34 mouse cellular contexts compared by ENCODE assay signal in genomic region chr12:116307870-116308269, GRCm38 (mm10). TPM values are rescaled to one million over a fixed set of nuclear protein-coding genes. Genes with fewer than 3 reads are reported as not detected.
A peak's percentile ranks its signal among the peaks of the same experiment; 100 is the strongest.
DNase-seq lines count a peak whose midpoint lies in the region; TF ChIP-seq lines count a peak whose summit lies in the region.
"Had no signal": no experiment of that assay in that cellular context is flagged by ENCODE, and none has a peak within 500 bp of the region (broad histone marks: within the 10 kb centered on the region; RNA-seq: fewer than 3 reads in every experiment).

No protein-coding gene starts in this region.

- peak overlapping the region; percentile 71; the same call in 1 of the 2 replicates for H3K27ac ChIP-seq in layer of hippocampus, adult 2 months
- peak overlapping the region; percentile 54; the same call in 1 of the 2 replicates for H3K27ac ChIP-seq in embryonic fibroblast, embryonic 13.5 days (ENCODE audit: insufficient read depth, low read length)
- H3K27ac ChIP-seq: heart, adult 2 months; heart, embryonic 10.5 days; heart, embryonic 13.5 days; hindbrain, embryonic 12.5 days; hindbrain, embryonic 15.5 days had no signal

- H3K4me3 ChIP-seq in layer of hippocampus, adult 2 months: no peak overlapping the region
- no peak overlapping the region for H3K4me3 ChIP-seq in embryonic fibroblast, embryonic 13.5 days (ENCODE audit: insufficient read depth, low read length)
- no peak overlapping the region for H3K4me3 ChIP-seq in myocyte
- H3K4me3 ChIP-seq: heart, adult 2 months; heart, embryonic 10.5 days; heart, embryonic 13.5 days; hindbrain, embryonic 12.5 days; hindbrain, embryonic 15.5 days had no signal

- no peak for TF ChIP-seq CTCF in layer of hippocampus, adult 2 months (conservative IDR thresholded peaks at IDR 0.05)
- no peak for TF ChIP-seq CTCF in embryonic fibroblast, embryonic 13.5 days (IDR thresholded peaks at IDR 0.05; ENCODE audit: borderline replicate concordance, insufficient read depth, low read length)

- TF ChIP-seq POLR2A in embryonic fibroblast, embryonic 13.5 days (IDR thresholded peaks at IDR 0.05; ENCODE audit: low read depth, low read length): no peak
- no peak for TF ChIP-seq POLR2A in myocyte (IDR thresholded peaks at IDR 0.05; ENCODE audit: insufficient read length, low read depth)

- peaks cover 61% of the 10 kb centered on the region for H3K79me2 ChIP-seq in myocyte (ENCODE audit: control insufficient read depth, insufficient read depth)

- no peaks in the 10 kb centered on the region for H3K36me3 ChIP-seq in myocyte (ENCODE audit: control insufficient read depth, insufficient read depth)
- H3K36me3 ChIP-seq: heart, embryonic 10.5 days; heart, embryonic 13.5 days; hindbrain, embryonic 12.5 days; hindbrain, embryonic 15.5 days had no signal

- H3ac ChIP-seq in myocyte (ENCODE audit: control insufficient read depth, insufficient read length): no peak overlapping the region

- 0 out of 2 replicates have a peak, but pooled peaks cover 2% of the 10 kb centered on the region for H3K4me1 ChIP-seq in embryonic fibroblast, embryonic 13.5 days (ENCODE audit: control insufficient read depth, insufficient read depth, low read length)
- H3K4me1 ChIP-seq: heart, embryonic 10.5 days; hindbrain, embryonic 12.5 days; hindbrain, embryonic 15.5 days had no signal

- peak overlapping the region; percentile 12 for H3K4me2 ChIP-seq in myocyte (ENCODE audit: low read depth)
- H3K4me2 ChIP-seq: heart, embryonic 13.5 days; hindbrain, embryonic 12.5 days; hindbrain, embryonic 15.5 days had no signal

- no peaks in the 10 kb centered on the region for H3K27me3 ChIP-seq in myocyte (ENCODE audit: control insufficient read depth, insufficient read depth, insufficient read length)
- H3K27me3 ChIP-seq: heart, embryonic 13.5 days; hindbrain, embryonic 12.5 days; hindbrain, embryonic 15.5 days; Patski had no signal

- DNase-seq in layer of hippocampus, adult 2 months (ENCODE audit: low spot score in 2 of 2): no peak
- no peak for DNase-seq in layer of hippocampus, postnatal 10 days (ENCODE audit: low spot score in 2 of 2)
- no peak for DNase-seq in frontal cortex, postnatal 10 days (ENCODE audit: low spot score in 2 of 2)
- no peak for DNase-seq in cerebellum, postnatal 4 days (ENCODE audit: low spot score in 2 of 2)
- DNase-seq: adrenal gland, postnatal 10 days; cerebellum, adult 11 months; cerebellum, adult 8-10 months; cerebellum, postnatal 10 days; cerebellum, postnatal 36 days; forebrain, postnatal 0 days; gastrocnemius, postnatal 25 days; heart, adult 2 months had no signal

TF ChIP-seq in myocyte, 11 proteins besides CTCF, POLR2A, EP300 and RAD21:
- TF ChIP-seq TCF12 (IDR thresholded peaks at IDR 0.05; ENCODE audit: insufficient read depth, poor library complexity, severe bottlenecking): no peak
- no peak for TF ChIP-seq USF1 (IDR thresholded peaks at IDR 0.05; ENCODE audit: low read depth)
- 0 out of 2 replicates have a peak, but pooled peaks have one; percentile 50 for TF ChIP-seq CEBPB (IDR thresholded peaks at IDR 0.05; ENCODE audit: insufficient read depth, poor library complexity, severe bottlenecking)
- peak in 1 of 3 experiments; percentile 20 for TF ChIP-seq MYOD1 (IDR thresholded peaks at IDR 0.05; ENCODE audit: control insufficient read depth in 1 of 3, insufficient read length in 2 of 3, low read depth in 2 of 3)
- no peak for TF ChIP-seq E2F4 (IDR thresholded peaks at IDR 0.05; ENCODE audit: insufficient read depth)
- TF ChIP-seq POLR2AphosphoS2 (IDR thresholded peaks at IDR 0.05; ENCODE audit: insufficient read length, low read depth): no peak

RNA-seq across cellular contexts. Expression of gene Esyt2, which starts 26.9 kb away (rescaled TPM):
- total RNA-seq in layer of hippocampus, adult 2 months (2021): 10 to 100 TPM; 61.2 to 73.0 TPM
- 10 to 100 TPM; 63.2 to 67.0 TPM for total RNA-seq in layer of hippocampus, postnatal 10 days (2021)
- polyA plus RNA-seq in embryonic fibroblast, embryonic 13.5 days (2011; ENCODE audit: insufficient read length, low read depth, missing spikeins): 221 and 258 TPM in 2 replicates
- polyA plus RNA-seq in myocyte (2012; fragmentation: generic; extraction: Trizol): 16.1 TPM

RNA-seq across cellular contexts. Expression of gene Gm11027, which starts 32.7 kb away (rescaled TPM):
- total RNA-seq in layer of hippocampus, adult 2 months (2021): not detected
- not detected for total RNA-seq in layer of hippocampus, postnatal 10 days (2021)
- not detected in 2 replicates for polyA plus RNA-seq in embryonic fibroblast, embryonic 13.5 days (2011; ENCODE audit: insufficient read length, low read depth, missing spikeins)
- polyA plus RNA-seq in myocyte (2012; fragmentation: generic; extraction: Trizol): not detected
- total RNA-seq: adrenal gland, adult 18-20 months; adrenal gland, postnatal 10 days; adrenal gland, postnatal 4 days; ES-E14; forebrain, postnatal 0 days; gastrocnemius, adult 8-10 months; gastrocnemius, postnatal 25 days; heart, adult 2 months; heart, postnatal 25 days; hematopoietic stem cell, adult 5-6 weeks had no signal
- polyA plus RNA-seq: embryonic facial prominence, embryonic 11.5 days; embryonic facial prominence, embryonic 14.5 days; forebrain, embryonic 11.5 days; forebrain, embryonic 14.5 days; forebrain, postnatal 0 days; frontal cortex, adult 2 months; gonadal fat pad, adult 2 months; heart, adult 2 months; heart, embryonic 10.5 days; heart, embryonic 13.5 days; heart, embryonic 16.5 days; hindbrain, embryonic 12.5 days; hindbrain, embryonic 15.5 days; intestine, embryonic 14.5 days; intestine, postnatal 0 days; Patski had no signal

RNA-seq across cellular contexts. Expression of gene Wdr60, which starts 45.0 kb away (rescaled TPM):
- 10 to 100 TPM; 17.9 to 20.6 TPM for total RNA-seq in layer of hippocampus, adult 2 months (2021)
- 10 to 100 TPM; 12.6 to 15.6 TPM for total RNA-seq in layer of hippocampus, postnatal 10 days (2021)
- polyA plus RNA-seq in embryonic fibroblast, embryonic 13.5 days (2011; ENCODE audit: insufficient read length, low read depth, missing spikeins): 12.0 and 13.9 TPM in 2 replicates
- polyA plus RNA-seq in myocyte (2012; fragmentation: generic; extraction: Trizol): 4.5 TPM
